Mouse (Mus musculus) thymus, postnatal 14 days (tissue): ENCODE results near the gene Trip11.
"Not testable (repeated sequence)": the region's sequence is repeated elsewhere in the genome, so short reads cannot be mapped to it uniquely, and the experiment has no call there.

Experiments used
- DNase-seq: peaks from one replicate; pipeline ENCODE4 v3.0.0; 2021

Gene Trip11

DNA sequence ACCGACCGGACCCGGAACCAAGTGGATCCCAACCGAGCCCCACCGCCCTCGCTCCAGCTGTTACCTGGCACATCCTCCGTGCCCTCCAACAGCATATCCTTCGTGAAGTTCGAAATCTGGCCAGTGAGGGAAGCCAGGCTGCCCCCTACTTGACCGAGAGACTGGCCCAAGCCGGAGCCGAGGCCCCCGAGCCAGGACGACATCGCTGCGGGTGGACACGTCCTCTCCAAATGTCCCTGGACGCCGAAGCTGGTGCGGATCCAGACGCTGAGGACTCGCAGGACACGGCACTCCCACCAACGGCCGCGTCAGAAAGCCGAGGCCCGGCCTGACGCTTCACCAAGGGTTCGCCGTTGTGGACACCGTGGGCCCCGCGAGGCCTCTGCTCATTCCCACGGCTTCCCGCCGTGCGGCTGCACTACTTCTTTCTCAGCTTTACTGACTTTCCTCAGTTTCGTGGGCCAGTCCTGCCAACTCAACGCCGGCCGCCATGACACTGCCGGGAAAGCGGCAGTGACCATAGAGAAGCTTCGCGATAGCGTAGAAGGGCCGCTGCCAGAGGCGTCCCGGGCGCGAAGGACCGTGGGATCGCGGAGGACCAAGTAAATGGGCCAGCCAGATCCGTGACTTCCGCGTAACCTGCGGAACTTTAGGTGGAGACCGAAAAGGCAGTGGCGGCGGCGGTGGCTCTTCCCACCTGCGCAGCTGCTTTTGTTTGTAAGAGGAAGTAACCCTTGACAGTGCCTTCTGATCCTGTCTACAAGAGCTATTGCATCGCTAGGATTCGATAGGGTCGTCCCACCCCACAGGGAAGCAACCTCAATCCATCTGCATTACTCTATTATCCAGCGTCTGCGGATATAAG is at the start of gene Trip11:
Gene Trip11 (minus strand): TSS at position 642 of the 865 bp plus-strand sequence.
- peak; percentile 92 for DNase-seq

GRCm38 (mm10) chr12:101958960-101959780 is 46.1 kb upstream of the Trip11 start:
- not testable (repeated sequence) for DNase-seq

DNA sequence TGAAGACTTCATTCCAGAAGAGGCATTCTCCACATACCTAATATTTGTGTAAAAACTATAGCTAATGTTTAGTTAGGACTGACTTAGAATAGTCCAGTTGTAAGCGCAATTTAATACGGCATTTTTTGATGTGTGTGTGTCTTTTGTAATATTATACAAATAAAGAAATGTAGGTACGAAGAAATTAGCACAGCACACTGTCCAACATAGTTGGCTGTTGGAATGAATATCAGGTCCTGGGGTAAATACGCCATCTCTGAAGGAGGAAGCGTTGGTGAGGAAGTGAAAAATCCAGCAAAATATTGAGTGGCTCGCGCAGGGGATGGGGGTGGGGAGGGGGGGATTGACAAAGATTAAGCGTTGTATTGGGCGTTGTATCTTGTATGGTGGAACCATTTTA is 45.5 kb upstream of the Trip11 start:
- DNase-seq, result no peak

DNA sequence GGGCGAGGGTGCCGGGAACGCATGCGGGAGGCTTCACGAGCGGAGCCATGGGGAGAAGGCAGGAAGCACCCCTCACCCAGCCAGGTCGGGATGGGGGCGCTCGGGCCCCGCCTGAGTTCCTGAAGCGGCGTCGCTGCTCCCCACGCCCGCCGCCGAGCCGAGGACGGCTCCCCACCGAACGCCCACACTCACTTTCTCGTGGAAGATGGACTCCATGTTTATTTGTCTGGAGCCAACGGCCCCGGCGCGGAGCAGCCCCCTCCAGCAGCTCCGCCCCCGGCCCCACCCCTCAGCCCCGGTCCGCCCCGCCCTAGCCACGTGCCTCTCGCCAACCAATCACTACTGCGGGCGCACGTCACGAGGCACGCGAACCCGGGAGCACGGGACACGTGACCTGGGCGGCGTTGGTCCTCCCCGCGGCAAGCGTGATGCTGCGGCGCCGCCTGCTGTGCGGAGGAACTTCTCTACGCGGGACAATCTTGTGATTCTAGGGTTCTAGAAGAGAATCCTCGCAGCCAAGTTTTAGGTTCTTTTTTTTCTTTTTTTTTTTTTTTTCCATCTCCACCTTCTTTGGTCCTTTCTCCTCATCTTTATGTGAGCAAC is 45.0 kb upstream of the Trip11 start, which contains the start of gene Atxn3:
Gene Atxn3 (minus strand): TSS at position 305 of the 603 bp plus-strand sequence.
- peak; percentile 98 for DNase-seq

- DNase-seq, result no peak
Measured at GRCm38 (mm10) chr12:101957079-101957941, 44.2 kb upstream of the Trip11 start.

DNA sequence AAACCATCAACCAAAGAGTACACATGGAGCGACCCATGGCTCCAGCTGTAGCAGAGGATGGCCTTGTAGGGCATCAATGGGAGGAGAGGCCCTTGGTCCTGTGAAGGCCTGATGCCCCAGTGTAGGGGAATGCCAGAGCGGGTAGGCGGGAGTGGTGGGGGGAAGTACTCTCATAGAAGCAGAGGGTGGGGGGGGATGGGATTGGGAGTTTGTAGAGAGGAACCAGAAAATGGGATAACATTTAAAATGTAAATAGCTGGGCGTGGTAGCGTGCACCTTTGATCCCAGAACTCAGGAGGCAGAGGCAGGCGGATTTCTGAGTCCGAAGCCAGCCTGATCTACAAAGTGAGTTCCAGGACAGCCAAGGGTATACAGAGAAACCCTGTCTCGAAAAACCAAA is 42.8 kb upstream of the Trip11 start:
- not testable (repeated sequence) for DNase-seq

DNA sequence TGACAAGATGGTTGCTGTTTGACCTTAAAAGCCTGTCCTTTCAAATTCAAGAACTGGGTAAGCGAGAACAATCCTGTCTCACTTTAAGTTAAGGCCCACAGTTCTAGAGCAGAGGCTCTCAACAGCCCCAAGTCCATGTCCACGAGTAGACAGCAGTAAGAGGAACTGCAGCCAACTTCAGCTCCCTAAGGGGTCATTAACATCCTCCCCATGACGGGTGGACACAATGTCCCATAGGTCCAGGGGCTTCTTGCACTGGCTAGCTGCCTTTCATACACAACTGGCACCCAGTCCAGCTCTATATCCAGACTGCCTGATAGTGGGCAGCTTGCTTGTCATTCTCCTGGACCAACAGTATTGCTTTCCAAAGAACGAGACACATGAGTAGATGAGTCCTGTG is 35.7 kb upstream of the Trip11 start:
- DNase-seq, result no peak

GRCm38 (mm10) chr12:101947986-101948385 is 34.9 kb upstream of the Trip11 start:
- DNase-seq, result no peak

DNA sequence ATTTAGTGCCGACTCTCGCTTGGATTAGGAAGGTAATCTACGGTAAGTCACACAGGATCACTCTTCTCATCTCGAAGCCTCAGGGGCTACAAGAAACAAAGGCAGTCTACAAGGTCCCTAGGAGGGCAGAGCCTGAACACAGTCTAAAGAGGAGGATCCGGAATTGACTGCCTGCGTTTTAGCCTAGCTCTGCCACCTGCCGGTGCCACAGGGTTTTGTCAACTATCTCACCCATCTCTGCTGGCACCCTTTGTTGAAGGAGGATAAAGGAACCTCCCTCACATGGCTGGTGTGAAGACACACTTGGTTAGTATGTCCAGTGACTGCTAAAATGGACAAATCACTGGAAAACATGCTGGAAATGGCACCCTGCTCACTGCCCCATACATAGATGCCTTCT is 24.5 kb upstream of the Trip11 start:
- no peak for DNase-seq

DNA sequence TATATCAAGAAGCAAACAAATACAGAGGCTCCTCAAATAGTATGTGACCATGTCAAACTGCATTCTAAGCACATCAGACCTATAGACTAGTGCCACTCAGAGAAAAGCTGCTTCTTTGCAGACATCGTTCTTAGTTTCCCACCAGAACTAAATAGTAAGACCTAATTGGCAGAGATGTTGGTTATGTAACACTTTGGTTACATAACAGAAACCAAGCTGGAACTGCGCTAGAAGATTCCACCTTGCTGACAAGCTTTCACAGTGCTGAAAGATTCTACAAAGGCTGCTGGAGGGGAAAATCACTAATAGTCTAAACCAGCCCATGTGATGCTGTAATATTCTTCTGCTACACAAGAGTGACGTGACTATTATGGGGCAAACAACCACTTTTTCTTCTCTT is 22.2 kb upstream of the Trip11 start:
- no peak for DNase-seq

DNA sequence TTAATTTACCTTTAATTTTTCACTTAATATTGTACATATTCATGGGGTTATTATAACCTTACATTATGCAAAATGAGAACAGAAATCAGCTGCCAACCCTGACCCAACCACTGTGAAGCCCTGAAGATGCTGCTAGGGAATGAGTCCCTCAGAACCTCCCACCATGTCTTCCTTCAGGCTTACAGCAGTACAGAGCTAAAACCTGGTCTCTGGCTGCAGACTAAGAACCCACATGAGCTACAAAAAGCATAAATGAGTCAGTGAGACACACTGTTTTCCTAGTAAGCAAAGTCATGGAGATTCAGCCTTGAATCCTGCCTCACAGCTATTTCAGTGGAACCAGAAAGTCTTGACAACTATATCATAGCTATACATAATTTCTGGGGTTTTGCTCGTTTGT is 15.4 kb upstream of the Trip11 start:
- DNase-seq, result no peak

DNA sequence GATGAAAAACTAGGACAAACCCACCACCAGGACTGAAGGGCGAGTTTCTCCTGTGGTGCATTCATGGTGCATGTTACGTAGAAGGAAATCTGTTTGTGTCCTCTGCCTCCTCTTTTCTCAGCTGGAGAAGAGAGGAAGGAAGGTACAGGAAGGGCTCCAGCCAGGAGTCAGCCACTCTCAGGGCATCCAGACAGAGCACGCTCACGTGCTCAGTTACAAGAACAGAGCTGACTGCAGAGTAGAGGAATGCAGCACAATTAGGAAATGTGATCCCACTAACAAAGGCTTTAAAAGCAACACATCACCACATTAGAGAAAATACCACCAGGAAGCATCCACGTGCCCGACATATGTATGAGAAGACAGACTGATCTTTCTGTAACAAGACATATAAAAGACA is 9.2 kb upstream of the Trip11 start:
- no peak for DNase-seq

DNA sequence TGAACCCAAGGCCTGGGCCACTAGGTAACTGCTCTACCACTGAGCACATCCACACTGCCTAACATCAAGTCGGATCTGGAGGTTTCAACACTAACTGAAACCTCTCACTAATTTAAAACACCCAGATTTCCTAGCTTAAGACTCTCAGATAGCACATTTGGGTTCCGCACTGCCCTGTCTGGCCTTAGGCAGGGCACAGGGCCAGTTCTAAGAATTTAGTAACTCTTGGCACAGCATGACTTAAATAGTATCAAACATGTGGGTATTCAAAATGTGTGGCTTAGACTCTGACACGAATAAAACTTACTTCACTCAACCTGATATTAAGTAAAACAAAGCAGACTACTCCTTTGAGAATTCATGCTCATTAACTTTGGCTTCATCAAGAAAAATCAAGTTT is 6.8 kb upstream of the Trip11 start:
- DNase-seq, result no peak

DNA sequence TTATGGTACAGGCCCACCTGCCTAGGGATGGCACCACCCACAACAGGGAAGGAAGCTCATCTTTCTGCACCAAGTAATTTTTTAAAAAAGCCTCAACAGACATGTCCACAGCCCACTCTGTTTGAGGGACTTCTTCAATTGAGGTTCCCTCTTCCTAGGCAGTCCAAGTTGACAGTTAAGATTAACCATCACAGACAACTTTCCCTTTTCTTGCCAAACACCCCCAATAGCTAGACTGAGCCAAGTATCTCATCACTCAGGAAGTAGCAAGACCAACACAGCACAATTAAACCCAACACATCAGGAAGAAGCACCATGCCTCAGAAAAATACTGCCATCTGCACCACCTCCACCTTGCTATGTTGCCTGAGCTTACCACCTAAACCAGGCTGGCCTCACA is 4.1 kb upstream of the Trip11 start:
- DNase-seq, result no peak

DNA sequence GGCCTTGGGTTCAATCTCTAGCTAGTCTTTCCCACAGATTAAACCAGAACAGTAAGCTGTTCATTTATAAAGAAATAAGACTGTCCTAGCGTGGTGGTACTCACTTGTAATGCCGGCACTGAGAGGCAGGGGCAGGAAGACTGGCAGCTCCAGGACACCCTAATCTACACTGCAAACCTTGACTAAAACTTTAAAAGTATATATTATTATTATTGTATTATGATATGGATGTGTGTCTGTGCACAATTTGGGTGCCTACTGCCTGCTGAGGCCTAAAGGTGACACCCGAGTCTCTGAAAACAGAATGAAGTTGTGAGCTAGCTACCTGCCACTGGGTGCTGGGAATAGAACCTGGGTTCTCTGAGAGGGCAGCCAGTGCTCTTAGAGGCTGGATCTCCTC is 1.7 kb downstream of the Trip11 start:
- no peak for DNase-seq

GRCm38 (mm10) chr12:101910360-101910759 is 2.7 kb downstream of the Trip11 start:
- no peak for DNase-seq

DNA sequence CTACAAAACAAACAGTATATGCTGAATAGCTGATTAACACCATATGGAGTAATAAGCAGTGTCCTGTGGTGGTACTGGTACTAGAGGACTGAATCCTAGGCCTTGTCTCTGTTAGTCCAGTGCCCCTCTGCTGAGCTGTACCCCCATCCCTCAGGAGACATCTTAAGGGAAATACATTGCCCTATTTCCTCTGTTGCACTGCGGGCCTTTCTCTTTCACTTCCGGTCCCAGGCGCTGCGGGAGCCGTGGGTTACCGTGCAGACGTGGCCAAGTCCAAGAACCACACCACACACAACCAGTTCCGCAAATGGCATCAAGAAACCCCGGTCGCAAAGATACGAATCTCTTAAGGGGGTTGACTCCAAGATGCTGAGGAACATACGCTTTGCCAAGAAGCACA is 7.2 kb downstream of the Trip11 start:
- DNase-seq, result peak; percentile 48

DNA sequence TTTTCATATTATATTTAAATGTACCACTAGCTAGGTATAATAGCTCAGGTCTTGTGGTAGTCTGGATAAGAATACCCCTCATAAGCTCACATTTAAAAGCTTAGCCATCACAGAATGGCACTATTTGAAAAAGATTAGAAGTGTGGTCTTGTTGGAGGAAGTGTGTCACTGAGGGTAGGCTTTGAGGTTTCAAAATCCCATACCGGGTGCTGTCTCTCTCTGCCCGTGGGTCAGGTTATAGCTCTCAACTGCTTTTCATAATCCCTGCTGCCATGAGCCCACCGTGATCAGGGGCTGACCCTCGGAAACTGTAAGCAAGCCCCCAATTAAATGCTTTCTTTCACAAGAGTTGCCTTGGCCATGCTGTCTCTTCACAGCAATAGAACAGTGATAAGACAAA is 8.2 kb downstream of the Trip11 start:
- DNase-seq, result no peak

DNA sequence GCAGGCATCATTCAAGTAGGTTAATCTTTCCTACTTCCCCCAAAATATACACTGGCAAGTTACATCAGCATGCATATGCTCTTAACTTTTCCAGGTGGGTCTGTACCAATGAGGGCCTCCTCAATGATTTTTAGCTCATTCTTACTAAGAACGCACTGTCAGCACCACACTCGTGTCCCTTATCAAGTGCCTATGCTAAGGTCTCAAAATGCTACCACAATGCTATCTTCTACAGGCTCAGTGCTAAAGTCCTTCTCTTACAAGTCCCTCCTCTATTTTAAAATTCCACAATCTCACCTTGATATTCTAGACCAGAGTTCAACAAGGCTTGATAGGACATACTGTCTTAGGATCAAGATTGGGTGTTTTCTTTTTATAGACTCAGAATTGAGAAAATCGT is 8.9 kb downstream of the Trip11 start:
- no peak for DNase-seq

DNA sequence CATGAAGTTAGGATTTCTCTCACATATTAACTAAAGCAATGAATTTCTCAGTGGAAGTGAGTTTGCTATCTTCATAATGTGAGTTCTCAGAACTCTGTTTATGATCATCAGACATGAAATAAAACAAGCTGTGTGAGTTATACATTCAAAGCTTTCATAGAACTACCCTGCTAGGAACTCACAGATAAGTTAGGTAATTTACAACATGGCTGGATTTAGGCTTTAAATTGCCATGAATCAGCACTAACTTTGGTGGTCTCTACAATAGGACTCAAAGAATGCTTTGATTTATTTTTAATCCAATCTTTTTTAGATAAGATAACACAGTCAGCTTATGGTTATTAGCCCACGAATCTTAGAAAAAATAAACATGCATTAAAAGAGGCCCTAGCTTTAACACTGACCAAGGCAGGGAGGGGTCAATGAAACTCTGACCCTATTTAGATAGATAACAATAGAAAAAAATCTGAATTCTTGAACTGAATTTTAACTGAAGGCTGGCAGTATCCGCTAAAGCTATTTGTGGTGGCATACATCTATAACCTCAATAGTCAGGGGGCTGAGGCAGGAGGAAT is 13.3 kb downstream of the Trip11 start:
- no peak for DNase-seq

DNA sequence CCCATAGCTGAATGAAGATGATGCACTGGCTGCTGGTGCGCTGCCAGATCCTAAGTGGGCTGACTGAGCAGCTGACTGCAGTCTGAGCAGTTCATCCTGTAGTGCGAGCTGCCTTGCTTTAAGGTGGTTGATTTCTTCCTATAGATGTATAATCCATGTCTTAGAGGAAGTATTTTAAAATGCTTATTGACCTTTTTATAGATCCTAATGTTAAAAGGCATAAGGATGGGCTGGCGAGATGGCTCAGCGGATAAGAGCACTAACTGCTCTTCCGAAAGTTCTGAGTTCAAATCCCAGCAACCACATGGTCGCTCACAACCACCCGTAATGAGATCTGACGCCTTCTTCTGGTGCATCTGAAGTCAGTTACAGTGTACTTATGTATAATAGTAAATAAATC is 14.1 kb downstream of the Trip11 start:
- no peak for DNase-seq

DNA sequence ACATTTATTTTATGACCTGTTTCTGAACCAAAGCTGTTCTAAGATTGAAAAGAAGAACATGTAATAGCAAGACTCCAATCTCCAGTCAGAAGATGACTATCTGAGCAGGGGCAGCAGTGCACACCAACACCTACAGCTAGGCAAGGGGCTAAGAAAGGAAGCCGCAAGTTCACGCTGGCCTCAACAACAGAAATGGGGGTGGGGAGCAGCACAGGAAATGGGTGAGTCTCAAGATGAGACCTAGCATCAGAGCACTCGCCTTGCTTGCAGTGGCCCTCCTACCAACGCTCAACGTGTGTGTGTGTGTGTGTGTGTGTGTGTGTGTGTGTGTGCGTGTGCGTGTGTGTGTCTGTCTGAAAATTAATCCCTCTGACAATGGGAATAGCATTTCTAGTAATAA is 16.0 kb downstream of the Trip11 start:
- peak; percentile 85 for DNase-seq
